Mouse (Mus musculus) stomach, embryonic 15.5 days (tissue): ENCODE measurements around the gene Ufsp2. TPM values are rescaled to one million over a fixed set of nuclear protein-coding genes. Genes with fewer than 3 reads are reported as not detected.

Experiments used
- ATAC-seq: fragments of 200-750 bp; cut with Nextera tagmentation; 2 replicates; pipeline ENCODE4 v1.8.0; 2017; ENCODE audit warnings: low read depth, moderate number of reproducible peaks, moderate TSS enrichment; ENCODE audit not compliant: insufficient read depth, low FRiP score
- H3K27ac ChIP-seq: fragments of 300-500 bp; sonication (generic); 2 replicates; pipeline ENCODE4 v1.5.1; 2015; ENCODE audit warnings: mild to moderate bottlenecking, inconsistent platforms
- H3K27me3 ChIP-seq: fragments of 300-500 bp; sonication (generic); replicated peaks from 2 replicates; pipeline ENCODE4 v1.6.1; 2015; ENCODE audit warnings: inconsistent platforms
- H3K36me3 ChIP-seq: fragments of 300-500 bp; sonication (generic); 2 replicates; pipeline ENCODE4 v1.6.1; 2015; ENCODE audit warnings: inconsistent platforms
- H3K4me1 ChIP-seq: fragments of 300-500 bp; sonication (generic); 2 replicates; pipeline ENCODE4 v1.6.1; 2015; ENCODE audit warnings: inconsistent platforms
- H3K4me2 ChIP-seq: fragments of 300-500 bp; sonication (generic); 2 replicates; pipeline ENCODE4 v1.6.1; 2015; ENCODE audit warnings: mild to moderate bottlenecking, inconsistent platforms
- H3K4me3 ChIP-seq: fragments of 300-500 bp; sonication (generic); replicated peaks from 2 replicates; pipeline ENCODE4 v1.5.1; 2015; ENCODE audit warnings: inconsistent platforms
- H3K9ac ChIP-seq: fragments of 300-500 bp; sonication (generic); 2 replicates; pipeline ENCODE4 v1.6.1; 2015; ENCODE audit warnings: inconsistent platforms
- H3K9me3 ChIP-seq: fragments of 300-500 bp; sonication (generic); 2 replicates; pipeline ENCODE4 v1.6.1; 2016; ENCODE audit warnings: inconsistent platforms
- WGBS: fragments of 180-500 bp; shearing (Covaris S2); methylation state at CpG from one replicate; pipeline ENCODE4 v1.1.7; 2015; 5-methylcytosine and 5-hydroxymethylcytosine counted together
- polyA plus RNA-seq: library from polyadenylated mRNA; unstranded; fragments of >200 nt; fragmentation: Nextera tagmentation; extraction: Ambion mirVana; gene quantifications from 2 replicates; pipeline ENCODE4 v1.2.1, GENCODE M21; 2015

Gene Ufsp2
- polyA plus RNA-seq, 1 experiment from 2014 or later = 93.2 TPM

- H3K9ac ChIP-seq = no peak overlapping the region
- H3K27ac ChIP-seq = no peak overlapping the region
- H3K27me3 ChIP-seq = no peaks in the 10 kb centered on the region
- 44% methylated on average over 4 of the region's 4 CpGs for WGBS
- no peaks in the 10 kb centered on the region for H3K36me3 ChIP-seq
- H3K9me3 ChIP-seq = no peaks in the 10 kb centered on the region
- no peak for ATAC-seq
- no peaks in the 10 kb centered on the region for H3K4me1 ChIP-seq
- no peak overlapping the region for H3K4me3 ChIP-seq
- H3K4me2 ChIP-seq = no peak overlapping the region
These were observed 49.1 kb downstream of the Ufsp2 start for GRCm38 (mm10) chr8:46024392-46024791.

GRCm38 (mm10) chr8:46036217-46036616, 60.9 kb downstream of the Ufsp2 start:
- no peaks in the 10 kb centered on the region for H3K9me3 ChIP-seq
- 68% methylated on average over 11 of the region's 11 CpGs for WGBS
- H3K9ac ChIP-seq = no peak overlapping the region
- no peak for ATAC-seq
- H3K27ac ChIP-seq = no peak overlapping the region
- no peak overlapping the region for H3K4me3 ChIP-seq
- no peaks in the 10 kb centered on the region for H3K4me1 ChIP-seq
- 0 out of 2 replicates have a peak, but pooled peaks cover 3% of the 10 kb centered on the region for H3K36me3 ChIP-seq
- no peaks in the 10 kb centered on the region for H3K27me3 ChIP-seq
- no peak overlapping the region for H3K4me2 ChIP-seq

GRCm38 (mm10) chr8:46039666-46040065, 64.3 kb downstream of the Ufsp2 start:
- no peak overlapping the region for H3K4me3 ChIP-seq
- H3K4me1 ChIP-seq = no peaks in the 10 kb centered on the region
- WGBS = 69% methylated on average over 1 of the region's 1 CpGs
- no peak overlapping the region for H3K9ac ChIP-seq
- H3K9me3 ChIP-seq = no peaks in the 10 kb centered on the region
- no peaks in the 10 kb centered on the region for H3K27me3 ChIP-seq
- H3K27ac ChIP-seq = no peak overlapping the region
- H3K36me3 ChIP-seq = no peaks in the 10 kb centered on the region
- no peak for ATAC-seq
- H3K4me2 ChIP-seq = no peak overlapping the region

GRCm38 (mm10) chr8:46040260-46040659, 64.9 kb downstream of the Ufsp2 start:
- Histone ChIP-seq H3K9ac (no peak overlapping the region), H3K27me3 (no peaks in the 10 kb centered on the region), H3K9me3 (no peaks in the 10 kb centered on the region), H3K36me3 (no peaks in the 10 kb centered on the region), H3K4me2 (no peak overlapping the region), H3K4me3 (no peak overlapping the region), H3K27ac (no peak overlapping the region), H3K4me1 (no peaks in the 10 kb centered on the region)
- WGBS = 77% methylated on average over 13 of the region's 13 CpGs
- ATAC-seq = no peak

Other genes with a start within 250 kb of the Ufsp2 start
- 146 and 158 TPM in 2 replicates for gene Pdlim3, start 90.1 kb upstream of the Ufsp2 start, polyA plus RNA-seq
- not detected in 2 replicates for gene Ccdc110, start 40.9 kb upstream of the Ufsp2 start, polyA plus RNA-seq
- 3.8 and 4.1 TPM in 2 replicates for gene 1700029J07Rik, start 276 bp upstream of the Ufsp2 start, polyA plus RNA-seq
- gene Lrp2bp, start 23.8 kb downstream of the Ufsp2 start, polyA plus RNA-seq = 0.50 and 0.62 TPM in 2 replicates
- gene Ankrd37, start 30.2 kb downstream of the Ufsp2 start, polyA plus RNA-seq = 30.8 and 31.8 TPM in 2 replicates
- gene Cfap97, start 176.2 kb downstream of the Ufsp2 start, polyA plus RNA-seq = 21.4 and 27.4 TPM in 2 replicates
- 7.1 and 7.5 TPM in 2 replicates for gene Snx25, start 176.6 kb downstream of the Ufsp2 start, polyA plus RNA-seq
- 404 and 410 TPM in 2 replicates for gene Slc25a4, start 235.8 kb downstream of the Ufsp2 start, polyA plus RNA-seq